Mouse (Mus musculus): ENCODE results near the gene Dclk3.

Gene Dclk3

DNA sequence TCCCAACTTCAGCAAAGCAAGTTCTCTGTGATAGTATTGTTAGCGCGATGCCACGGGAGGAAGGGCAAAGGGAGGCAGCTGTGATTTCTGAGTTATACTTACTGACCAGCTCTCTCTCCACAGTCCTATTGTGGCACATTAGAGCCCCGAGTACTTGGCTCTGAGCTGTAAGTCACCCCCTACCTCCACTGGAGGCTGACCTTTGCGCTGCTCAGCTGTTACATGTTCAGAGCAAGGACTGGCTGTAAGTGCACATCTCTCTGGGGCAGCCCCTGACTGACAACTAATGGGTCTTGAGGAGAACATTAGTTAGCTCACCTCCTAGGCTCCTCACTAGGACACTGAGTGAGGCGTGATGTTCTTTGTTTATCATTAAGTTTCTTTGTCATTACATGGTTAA is 1.6 kb downstream of the Dclk3 start:
- DNase-seq (ENCODE audit: low read depth): no peak

DNA sequence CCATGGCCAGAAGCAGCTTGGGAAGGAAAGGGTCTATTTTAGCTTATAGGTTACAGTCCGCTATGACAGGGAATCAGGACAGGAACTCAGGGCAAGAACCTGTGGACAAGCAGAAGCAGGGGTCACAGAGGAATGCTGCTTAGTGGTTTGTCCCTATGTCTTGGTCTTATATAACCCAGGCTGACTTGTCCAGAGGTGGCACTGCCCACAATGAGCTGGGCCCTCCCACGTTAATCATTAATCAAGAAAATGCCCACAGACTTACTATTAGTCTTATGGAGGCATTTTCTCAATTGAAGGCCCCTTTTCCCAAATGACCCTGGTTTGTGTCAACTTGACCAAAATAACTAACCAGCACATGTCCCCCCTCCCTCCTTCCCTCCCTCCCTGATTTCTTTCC is 2.3 kb downstream of the Dclk3 start:
- no peak for DNase-seq (ENCODE audit: low read depth)

DNA sequence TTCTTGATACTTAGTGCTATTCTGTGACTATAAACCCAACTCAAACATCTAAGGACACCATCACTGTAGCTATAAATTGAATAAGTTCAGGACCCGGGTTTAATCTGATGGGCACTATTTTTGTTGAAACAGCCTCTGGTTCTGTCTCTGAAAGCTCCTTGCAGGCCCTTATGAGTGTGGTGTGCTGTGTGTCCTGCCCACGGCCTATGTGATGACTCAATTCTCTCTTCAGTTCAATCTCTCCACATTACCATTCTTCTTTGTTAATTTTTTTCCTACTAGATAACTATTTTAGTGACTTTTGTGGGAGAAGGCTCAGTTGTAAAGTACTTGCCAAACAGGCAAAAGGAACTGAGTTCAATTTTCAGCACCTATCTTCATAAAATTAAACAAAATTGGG is 7.3 kb downstream of the Dclk3 start:
- no peak for DNase-seq (ENCODE audit: low read depth)

DNA sequence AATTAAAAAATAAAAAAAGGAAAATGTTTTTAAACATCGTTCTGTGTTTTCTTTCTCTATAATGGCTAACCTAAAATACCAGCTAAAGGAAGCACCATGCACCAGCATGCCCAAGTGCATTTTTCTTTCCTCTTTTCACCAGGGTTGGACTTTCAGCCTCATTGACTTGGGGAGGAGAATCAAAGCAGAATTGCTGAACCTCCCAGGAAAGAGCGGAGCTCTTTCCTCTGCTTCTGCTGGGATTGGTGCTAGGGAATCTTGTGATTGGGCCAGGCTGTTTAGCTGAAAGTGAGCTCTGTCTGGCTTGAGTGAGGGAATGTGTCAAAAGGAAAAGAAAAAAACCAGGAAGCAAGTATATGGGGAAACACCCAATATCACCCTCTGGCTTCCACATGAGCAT is 10.1 kb downstream of the Dclk3 start:
- no peak for DNase-seq (ENCODE audit: low read depth)

DNA sequence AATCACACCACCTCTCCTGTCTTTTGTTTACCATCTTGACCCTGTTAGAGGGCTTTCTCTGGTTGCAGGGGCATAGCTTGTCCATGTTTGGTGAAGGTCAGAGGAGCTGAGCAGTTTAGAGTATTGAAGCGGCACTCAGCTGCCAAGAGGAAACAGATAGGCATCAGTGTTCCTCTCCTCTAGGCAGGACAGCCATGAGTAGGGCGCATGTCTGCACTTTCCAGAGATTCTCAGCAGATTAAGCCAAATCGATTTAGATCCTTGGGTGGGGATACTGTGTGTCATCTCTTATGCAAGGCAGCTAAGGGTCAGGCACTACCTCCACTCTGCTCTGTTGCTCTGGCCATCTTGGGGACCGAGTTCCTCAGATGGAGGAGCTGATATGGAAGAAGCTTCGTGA is 11.0 kb downstream of the Dclk3 start:
- no peak for DNase-seq (ENCODE audit: low read depth)

DNA sequence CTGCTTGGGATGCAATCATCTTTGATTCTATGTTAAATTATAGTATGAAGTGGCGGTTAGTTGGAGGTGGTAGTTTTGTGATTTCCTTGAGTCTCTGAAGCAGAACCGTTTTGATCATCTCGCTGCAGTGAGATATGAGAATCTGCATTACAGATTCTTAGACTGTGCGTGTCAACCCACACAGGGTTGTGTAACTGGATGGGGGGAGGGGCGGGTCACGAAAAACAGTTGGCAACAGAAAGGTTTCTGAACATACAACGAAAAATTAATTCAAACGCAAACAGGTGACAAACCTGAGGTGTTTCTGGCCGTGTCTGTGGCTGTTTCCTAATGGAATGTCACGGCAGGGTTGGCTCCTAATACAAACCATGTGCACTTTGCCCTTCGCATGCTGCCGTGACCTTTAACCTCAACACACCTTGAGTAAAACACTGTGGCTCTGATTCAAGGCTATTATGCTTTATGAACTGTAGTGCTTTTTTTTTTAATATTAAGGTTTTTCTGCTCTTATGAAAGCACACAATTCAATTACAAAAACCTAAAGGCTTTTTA is 12.0 kb downstream of the Dclk3 start:
- no peak for DNase-seq (ENCODE audit: low read depth)

DNA sequence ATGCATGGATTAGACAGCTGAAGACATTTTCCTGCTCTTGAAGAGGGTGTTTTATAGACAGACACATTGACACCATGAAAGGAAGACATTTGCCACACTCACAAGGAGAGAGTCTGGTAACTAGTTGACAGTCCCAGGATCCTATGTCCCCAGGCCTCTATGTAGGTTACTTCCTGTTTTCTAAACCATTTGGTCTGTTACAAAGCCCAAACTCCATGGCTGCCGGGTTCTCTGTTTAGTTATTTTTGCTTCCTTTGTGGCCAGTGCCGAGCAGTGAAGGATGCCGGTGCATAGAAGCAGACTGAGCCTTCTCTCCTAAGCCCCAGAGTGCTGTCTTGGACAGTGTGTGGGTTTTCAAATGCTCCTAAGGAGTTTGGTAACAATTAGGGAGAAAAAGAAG is 15.0 kb downstream of the Dclk3 start:
- no peak for DNase-seq (ENCODE audit: low read depth)

DNA sequence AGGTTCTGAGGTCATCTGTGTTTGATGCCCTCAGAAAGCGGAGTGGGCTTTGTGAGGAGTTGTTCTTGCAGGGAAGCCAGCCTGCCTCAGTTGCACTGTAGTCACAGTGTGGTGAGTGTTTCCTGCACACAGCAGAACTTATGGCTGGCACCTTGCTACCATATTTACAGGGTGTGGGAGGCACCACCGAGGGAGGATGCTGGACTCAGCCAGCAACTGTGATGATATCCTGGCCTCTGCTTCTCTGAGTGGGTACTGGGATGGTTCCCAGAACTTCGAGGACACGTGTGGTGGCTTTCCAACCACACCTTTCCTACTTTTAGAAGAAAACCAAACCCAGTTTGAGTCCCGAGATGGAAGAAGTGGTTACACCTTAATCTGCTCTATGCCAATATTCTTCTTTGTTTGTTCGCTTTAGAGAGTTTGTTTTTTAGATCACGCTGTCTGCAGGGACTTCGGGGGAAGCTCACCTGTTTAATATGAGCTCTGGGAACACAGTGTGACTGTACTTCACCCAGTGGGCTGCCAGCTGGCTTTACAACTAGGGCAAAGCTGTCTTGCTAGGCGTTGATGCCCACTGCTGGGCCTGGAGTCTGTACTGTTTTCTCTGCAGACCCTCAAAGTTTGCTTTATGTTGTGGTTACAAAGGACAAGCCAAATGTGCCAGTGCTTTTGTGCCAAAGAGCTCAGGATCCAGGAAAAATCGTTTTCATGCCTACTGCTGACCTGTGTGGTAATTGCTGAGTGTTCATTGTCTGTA is 18.5 kb downstream of the Dclk3 start:
- no peak for DNase-seq (ENCODE audit: low read depth)

DNA sequence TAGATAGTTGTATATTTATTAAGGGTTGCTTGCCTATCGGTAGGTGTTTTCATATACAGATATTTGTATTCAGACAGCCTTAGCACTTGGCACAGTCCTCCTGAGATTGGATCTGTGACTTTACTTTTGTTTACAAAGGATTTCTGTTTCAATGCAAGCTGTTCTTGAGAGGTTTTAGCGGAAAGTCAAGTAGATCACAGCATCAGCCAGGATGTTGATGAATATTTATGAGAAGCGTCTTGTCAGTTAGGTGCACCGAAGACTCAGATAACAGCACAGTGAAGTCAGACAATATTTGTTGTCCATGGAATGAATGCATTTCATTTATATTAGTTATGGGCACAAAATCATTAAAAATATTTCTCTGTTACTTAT is 19.0 kb downstream of the Dclk3 start:
- DNase-seq (ENCODE audit: low read depth): no peak

DNA sequence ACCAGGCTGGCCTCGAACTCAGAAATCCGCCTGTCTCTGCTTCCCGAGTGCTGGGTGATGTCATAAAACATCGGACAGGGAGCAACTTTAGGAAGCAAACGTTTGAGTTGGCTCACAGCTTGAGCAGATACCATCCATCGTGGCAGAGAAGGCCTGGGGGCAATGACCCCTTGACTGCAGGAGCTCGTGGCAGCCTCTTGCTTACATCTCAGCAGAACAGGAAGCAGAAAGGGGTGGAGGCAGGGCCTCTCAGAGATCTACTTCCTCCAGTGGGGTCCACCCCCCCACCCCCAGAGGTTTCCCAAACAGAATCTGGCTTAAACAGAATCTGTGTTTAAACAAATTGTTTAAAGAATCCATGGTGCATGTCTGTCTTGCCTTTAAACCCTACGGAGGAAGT is 20.6 kb downstream of the Dclk3 start:
- no peak for DNase-seq (ENCODE audit: low read depth)

DNA sequence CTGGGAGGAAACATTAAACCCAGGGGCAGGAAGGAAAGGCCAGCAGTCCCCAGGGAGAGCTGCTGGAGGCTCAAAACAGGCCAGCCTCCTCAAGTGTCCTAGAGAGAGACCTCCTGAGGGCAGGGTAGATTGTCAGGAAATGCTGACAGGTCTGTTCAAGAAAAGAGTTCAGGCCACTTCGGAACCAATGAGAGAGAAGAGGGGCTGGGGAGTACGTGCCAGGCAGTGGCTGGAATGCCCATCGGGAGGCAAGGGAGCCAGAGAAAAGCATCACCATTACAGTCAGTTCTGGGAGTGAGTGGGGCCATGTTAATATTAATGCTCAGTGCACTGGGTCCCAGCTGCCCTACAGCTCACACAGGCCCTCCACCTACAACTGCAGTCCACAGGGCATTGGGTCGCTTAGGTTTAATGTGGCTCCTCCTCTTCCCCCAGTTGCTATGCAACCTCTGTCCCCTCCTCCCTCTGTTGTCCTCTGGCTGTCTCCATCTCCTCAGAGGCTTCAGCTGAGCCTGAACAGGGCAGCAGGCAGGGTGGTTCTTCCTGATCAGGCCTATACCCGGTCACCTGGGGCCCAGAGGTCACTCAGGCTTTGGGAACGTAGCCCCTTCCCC is 21.4 kb downstream of the Dclk3 start:
- no peak for DNase-seq (ENCODE audit: low read depth)

DNA sequence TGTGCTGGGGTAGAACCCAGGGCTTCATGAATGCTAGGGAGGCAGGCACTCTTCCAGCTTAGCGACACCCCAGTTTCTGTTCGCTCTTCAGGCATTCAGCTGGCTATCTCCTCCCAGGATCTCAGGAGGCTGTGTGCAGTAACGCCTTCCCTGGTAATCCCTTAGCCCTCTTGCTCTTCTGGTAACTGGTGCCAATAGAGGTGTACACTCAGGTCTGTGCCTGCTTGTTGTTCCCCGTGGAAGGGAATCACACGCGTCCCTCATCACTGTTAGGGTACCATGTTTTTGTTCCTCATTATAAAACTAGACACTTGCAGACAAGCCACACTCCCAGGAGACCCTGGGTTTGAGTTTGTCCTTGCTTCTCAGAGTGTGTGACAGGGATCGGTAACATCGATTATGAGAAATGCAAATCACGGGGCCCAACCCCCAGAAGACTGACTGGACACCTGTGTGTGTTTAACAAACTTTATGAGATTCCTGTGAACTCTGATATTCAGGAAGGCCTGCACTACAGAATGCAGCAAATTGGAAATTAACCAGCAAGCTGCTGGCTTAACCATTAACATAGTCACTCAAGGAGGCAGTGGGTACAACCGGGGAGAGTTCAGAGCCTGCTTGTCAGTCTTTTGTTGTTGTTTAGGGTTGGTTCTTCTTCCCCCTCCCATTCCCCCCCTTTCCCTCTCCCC is 22.7 kb downstream of the Dclk3 start:
- no peak for DNase-seq (ENCODE audit: low read depth)

DNA sequence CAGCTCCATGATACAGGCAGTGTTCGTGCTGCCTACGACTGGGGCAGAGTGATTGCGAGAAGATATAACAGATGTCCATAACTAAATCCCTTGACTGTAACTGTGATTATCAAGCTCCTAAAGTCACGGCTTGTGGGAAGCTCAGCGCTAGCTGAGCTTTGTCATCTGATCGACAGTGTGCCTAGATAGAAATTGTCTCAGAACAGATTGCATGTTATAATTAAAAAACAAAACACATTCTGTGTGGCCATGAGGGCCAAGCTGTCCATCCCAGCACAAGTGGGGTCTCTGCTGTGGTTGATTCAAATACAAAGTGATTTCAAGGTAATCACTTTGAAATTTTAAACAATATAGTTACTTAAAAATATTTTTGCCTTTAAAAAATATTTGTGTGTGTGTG is 26.8 kb downstream of the Dclk3 start:
- DNase-seq (ENCODE audit: low read depth): no peak

DNA sequence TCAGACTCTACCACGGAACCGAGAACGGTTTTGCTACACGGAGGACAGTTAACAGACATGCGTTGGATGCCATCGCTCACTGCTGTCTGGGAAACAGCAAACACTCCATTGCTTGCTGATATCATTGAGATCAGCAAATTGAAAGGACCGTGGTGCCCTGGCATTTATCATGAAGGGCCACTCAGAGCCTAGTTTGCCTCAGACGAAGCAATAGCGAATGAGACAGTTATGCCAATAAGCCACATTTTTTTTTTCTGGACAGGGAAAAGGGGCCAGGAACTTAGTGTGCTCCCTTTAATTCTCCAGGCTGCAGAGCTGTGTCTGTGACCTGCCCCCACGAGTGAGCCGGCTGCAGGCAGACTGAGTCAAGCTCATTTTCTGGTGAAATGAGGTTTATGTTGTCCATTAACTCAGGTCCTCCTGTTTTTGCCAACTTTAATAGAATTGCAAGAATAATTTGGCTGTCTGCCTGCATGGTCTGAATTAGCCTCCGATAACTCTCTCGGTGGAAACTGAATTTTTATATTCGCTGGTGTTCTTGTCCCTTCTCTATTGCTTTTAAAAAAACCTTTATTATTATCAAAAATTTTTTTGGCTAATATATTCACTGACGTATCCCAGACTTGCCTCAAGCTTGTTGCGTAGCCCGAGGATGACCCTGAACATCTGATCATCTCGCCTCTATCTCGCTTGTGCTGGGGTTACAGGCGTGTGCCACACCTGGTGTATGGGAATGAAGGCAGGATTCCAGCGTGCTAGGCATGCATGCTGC is 35.0 kb downstream of the Dclk3 start:
- no peak for DNase-seq (ENCODE audit: low read depth)

DNA sequence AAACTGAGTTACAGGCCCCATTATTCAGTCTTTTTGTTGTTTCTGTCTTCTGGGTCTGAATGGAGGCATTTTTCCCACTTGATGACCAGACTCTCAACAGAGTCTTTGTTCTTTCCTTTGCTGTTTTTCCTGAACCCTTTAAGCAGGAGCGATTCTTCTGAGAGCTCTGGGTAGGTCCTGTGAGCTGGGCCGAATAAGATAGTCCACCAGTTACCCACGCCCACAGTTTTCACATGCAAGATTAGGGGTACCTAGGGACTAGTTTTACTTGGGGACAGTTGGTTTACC is 35.5 kb downstream of the Dclk3 start:
- DNase-seq (ENCODE audit: low read depth): no peak

DNA sequence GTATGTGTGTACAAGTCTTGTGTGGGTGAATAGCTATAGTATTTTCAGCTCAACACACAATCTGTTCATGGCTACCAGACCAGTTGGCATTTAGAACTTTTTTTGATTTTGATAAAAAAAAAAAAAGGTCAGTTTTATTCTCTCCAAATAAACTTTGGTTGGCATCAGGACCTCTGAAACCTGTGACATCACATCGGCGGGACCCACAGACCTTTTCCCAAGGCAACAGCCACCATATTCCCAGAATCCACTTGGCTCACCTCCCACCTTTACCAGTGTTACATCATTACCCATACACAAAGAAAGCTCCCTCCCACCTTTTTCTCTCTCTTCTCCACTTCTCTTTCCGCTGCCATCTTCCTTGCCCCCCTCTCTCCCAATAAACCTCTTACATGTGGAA is 36.4 kb downstream of the Dclk3 start:
- no peak for DNase-seq (ENCODE audit: low read depth)

DNA sequence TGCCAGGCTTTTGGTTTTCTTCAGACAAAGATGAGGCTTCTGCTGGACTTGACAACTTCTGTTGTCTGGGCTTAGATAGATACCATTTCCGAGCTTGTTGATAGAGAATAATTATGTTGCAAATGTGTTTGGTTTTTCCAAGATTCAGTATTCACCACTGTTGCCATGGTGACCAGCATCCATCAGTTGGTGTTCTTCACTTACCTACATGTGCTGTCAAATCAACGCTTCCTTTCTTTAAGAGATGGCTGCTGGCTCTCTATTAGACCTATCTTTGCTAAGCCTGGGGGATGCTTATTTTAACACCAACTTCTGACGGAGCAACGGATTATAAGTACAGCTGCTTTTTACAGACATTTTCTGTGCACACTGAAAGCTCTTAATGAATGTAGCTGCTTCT is 37.1 kb downstream of the Dclk3 start:
- DNase-seq (ENCODE audit: low read depth): no peak

DNA sequence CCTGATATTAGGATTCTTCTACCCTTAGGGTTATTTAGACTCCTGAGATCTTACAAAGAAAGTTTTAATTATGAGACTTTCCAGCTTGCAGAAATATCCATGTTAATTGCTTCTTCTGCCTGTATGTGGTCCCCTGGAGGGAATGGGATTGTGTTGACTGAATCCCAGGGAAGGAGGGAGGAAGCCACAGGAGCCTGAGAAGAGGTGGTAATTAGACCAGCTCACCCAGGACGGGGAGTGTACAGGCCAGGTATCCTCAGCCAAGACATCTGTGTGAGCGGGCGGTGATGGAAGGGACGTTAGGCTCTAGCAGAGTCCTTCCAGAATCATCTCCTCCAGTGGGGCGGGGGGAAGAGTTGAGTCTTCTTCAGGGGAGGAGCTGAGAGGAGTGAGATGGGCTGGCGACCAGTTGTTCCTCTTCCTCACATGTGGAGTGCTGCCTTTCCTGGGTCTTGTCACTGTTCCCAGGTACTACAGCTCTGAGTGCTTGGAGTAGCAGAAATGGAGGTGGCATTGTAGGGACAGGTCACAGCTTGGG is 37.7 kb downstream of the Dclk3 start:
- DNase-seq (ENCODE audit: low read depth): no peak

DNA sequence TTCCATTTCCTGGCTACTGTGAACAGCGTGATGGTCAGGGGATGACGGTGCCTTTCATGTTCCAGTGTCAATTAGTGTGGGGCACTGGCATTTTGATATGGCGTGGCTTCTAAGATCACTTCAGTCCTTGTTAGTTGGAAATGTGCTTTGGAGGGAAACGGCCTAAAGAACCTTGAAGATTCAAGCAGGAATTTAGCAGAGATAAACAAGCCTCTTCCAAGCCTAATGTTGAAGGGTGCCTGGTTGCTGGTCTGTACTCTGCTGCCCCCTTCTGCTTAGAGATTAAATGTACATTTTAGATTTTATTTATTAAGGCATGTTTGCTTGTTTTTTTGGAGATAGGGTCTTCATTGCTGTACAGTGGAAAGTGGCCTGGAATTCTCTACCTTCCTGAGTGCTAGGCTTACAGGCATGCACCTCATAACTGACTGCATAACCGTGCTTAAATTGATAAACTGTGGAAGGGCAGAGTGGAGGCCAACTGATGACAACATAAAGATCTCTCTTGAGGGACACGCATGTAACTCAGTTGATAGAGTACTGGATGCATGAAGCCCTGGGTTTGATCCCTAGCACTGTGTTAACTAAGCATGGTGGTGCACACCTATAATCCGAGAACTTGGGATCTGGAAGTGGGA is 40.1 kb downstream of the Dclk3 start:
- DNase-seq (ENCODE audit: low read depth): peak; percentile 34

DNA sequence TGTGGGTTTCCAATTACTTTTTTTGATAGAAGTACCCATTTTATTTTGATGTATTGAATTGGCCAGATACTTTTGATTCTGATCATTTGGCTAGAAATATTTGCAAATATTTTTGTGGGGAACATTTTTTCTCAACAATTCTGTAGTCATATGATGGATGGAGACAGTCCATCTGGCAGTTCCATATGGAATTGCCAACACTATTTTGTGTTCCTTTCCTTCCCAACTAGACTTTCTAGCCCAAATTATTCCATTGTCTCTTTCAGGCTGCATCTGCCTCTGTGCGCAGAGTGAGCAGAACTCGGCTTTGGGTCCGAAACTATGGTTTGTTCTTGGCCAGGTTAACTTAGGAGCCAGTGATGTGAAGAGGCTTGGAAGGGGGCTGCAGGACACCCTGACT is 42.1 kb downstream of the Dclk3 start:
- DNase-seq (ENCODE audit: low read depth): no peak

DNA sequence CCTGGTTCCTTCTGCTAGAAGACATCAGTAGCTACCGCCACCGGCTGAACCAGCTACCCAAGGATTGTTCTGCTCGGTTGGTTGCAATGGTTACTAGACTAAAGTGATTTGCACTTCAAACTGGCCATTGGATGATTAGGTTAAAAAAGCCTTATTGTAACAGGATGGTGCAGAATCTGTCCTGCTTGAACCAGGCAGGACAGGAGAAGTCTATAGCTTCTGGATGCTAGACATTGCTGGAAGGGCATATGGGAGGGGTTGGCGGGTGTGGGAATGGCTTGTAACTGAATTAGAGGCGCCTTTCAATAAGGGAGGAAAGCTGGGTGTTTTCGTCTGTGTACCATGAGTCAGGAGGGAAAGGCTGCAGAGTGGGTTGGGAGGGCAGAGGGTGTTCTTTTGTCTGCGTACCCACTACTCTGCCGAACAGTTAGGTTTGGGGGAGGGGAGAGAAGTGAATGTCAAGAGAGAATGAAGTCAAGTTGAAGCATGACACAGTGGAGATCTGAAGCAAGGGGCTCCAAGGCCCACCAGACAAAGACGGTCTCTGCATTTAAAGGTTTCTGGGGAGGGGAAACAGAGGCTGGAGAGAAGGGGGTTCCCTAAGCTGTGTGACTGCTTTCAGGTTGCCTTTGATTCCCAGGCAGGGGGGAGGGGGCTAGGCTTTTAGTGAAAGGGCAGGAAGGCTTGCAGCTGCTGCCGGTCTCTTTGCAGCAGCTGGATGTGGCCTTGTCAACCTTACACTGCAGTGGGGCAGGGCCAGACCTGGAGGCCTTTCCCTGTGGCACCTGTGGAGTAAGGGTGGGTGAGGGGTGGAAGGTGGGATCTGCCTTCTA is 48.0 kb downstream of the Dclk3 start:
- no peak for DNase-seq (ENCODE audit: low read depth)

Measured in 416B (cell line).